Mouse (Mus musculus) thymus, adult 2 months (tissue): ENCODE results near the gene Sh3d19.
"Not testable (repeated sequence)": the region's sequence is repeated elsewhere in the genome, so short reads cannot be mapped to it uniquely, and the experiment has no call there.

Experiments
- CTCF ChIP-seq: fragments of 200-500 bp; IDR thresholded peaks from 2 replicates; pipeline ENCODE4 v1.5.1; 2012; ENCODE audit warnings: mild to moderate bottlenecking, control low read depth, low read length, moderate library complexity, borderline replicate concordance; ENCODE audit not compliant: control insufficient read depth, poor library complexity, insufficient read depth; ENCODE audit errors: extremely low read depth
- POLR2A ChIP-seq: fragments of 200-500 bp; IDR thresholded peaks from 2 replicates; pipeline ENCODE4 v1.6.1; 2012; ENCODE audit warnings: mild to moderate bottlenecking, low read length, control low read depth, moderate library complexity; ENCODE audit not compliant: control insufficient read depth, poor library complexity, insufficient read depth; ENCODE audit errors: extremely low read depth

- TF ChIP-seq POLR2A, CTCF: not testable (repeated sequence)
These were observed 10.9 kb downstream of the Sh3d19 start for GRCm38 (mm10) chr3:85981761-85982160.
